9 mouse cellular contexts compared by ENCODE assay signal in genomic region chr11:109363191-109364133, GRCm38 (mm10). TPM values are rescaled to one million over a fixed set of nuclear protein-coding genes. Genes with fewer than 3 reads are reported as not detected.
DNase-seq lines count a peak whose midpoint lies in the region; ATAC-seq lines count a peak whose summit lies in the region.
"Had no signal": no experiment of that assay in that cellular context is flagged by ENCODE, and none has a peak within 500 bp of the region (broad histone marks: within the 10 kb centered on the region; RNA-seq: fewer than 3 reads in every experiment).

No protein-coding gene starts in this region.

- intact Hi-C loops in heart, postnatal 10 days (cut with DNase I): loop anchor here (2.0 kb wide), 1 partner anchor 33 kb away; no protein-coding TSS in a partner anchor

- peaks cover 46% of the 10 kb centered on the region for H3K4me1 ChIP-seq in stomach, embryonic 16.5 days (ENCODE audit: control insufficient read depth, insufficient read depth, low read length)

- H3K9me3 ChIP-seq in stomach, embryonic 16.5 days (replicated peaks; ENCODE audit: control insufficient read depth, low read length): no peaks in the 10 kb centered on the region

- H3K4me2 ChIP-seq in stomach, embryonic 16.5 days (ENCODE audit: low read depth, low read length): peak overlapping the region; percentile 62

- H3K36me3 ChIP-seq in stomach, embryonic 16.5 days (ENCODE audit: control insufficient read depth, insufficient read depth, low read length): no peaks in the 10 kb centered on the region; the same call in 1 of the 2 replicates

- H3K27ac ChIP-seq in stomach, embryonic 16.5 days (ENCODE audit: low read length): peak overlapping the region; percentile 98

- H3K27me3 ChIP-seq in stomach, embryonic 16.5 days (ENCODE audit: control insufficient read depth, insufficient read depth, low read length): no peaks in the 10 kb centered on the region

- ATAC-seq in activated CD4-positive, CD25-positive, alpha-beta regulatory T cell, adult 4 months: peak; percentile 13
- peak; percentile 9 for ATAC-seq in erythroblast, adult 5-6 weeks (replicated peaks; ENCODE audit: low FRiP score, poor library complexity, severe bottlenecking)
- ATAC-seq in megakaryocyte progenitor cell, adult 5-6 weeks (replicated peaks; ENCODE audit: poor library complexity): peak; percentile 25
- ATAC-seq in stomach, embryonic 16.5 days (ENCODE audit: insufficient read depth, low FRiP score): peak; percentile 45

- peak overlapping the region; percentile 97 for H3K9ac ChIP-seq in stomach, embryonic 16.5 days (ENCODE audit: low read length)

- WGBS in stomach, embryonic 16.5 days: 1% methylated on average over 53 of the region's 53 CpGs

- H3K4me3 ChIP-seq in stomach, embryonic 16.5 days (replicated peaks; ENCODE audit: low read length): peak overlapping the region; percentile 65

- peak; percentile 33 for DNase-seq in 3T3-L1 (ENCODE audit: low read depth, low spot score)
- DNase-seq in heart, postnatal 10 days: peak; percentile 66 to 71
- DNase-seq in kidney, postnatal 25 days: peak; percentile 33 to 74
- DNase-seq in layer of hippocampus, postnatal 10 days (ENCODE audit: low spot score in 2 of 2): no peak

RNA-seq across cellular contexts. Expression of gene Gna13, which starts 0.8 kb away (rescaled TPM):
- polyA plus RNA-seq in activated CD4-positive, CD25-positive, alpha-beta regulatory T cell, adult 4 months (2017; shearing (Covaris generic)): 10 to 100 TPM; 56.6 to 64.4 TPM
- total RNA-seq in erythroblast, adult 5-6 weeks (2015; ENCODE audit: low replicate concordance): 23.4 and 30.0 TPM in 2 replicates
- 23.4 TPM in 2 replicates for total RNA-seq in erythroblast, adult 5-6 weeks (2017; ENCODE audit: low replicate concordance)
- total RNA-seq in heart, postnatal 10 days (2021): 10 to 100 TPM; 45.7 to 48.7 TPM
- 50.4 and 59.9 TPM in 2 replicates for total RNA-seq in megakaryocyte progenitor cell, adult 5-6 weeks (2015)
- total RNA-seq in megakaryocyte progenitor cell, adult 5-6 weeks (2017): 36.3 and 42.8 TPM in 2 replicates
- polyA plus RNA-seq in stomach, embryonic 16.5 days (2015; fragmentation: Nextera tagmentation; extraction: Ambion mirVana): 28.8 and 32.8 TPM in 2 replicates
- 10 to 100 TPM; 58.9 to 61.5 TPM for total RNA-seq in layer of hippocampus, postnatal 10 days (2021)

RNA-seq across cellular contexts. Expression of gene 9930022D16Rik, which starts 50.3 kb away (rescaled TPM):
- under 1 TPM; 0.17 to 0.40 TPM for polyA plus RNA-seq in activated CD4-positive, CD25-positive, alpha-beta regulatory T cell, adult 4 months (2017; shearing (Covaris generic))
- not detected in 2 replicates for total RNA-seq in erythroblast, adult 5-6 weeks (2015; ENCODE audit: low replicate concordance)
- not detected in 2 replicates for total RNA-seq in erythroblast, adult 5-6 weeks (2017; ENCODE audit: low replicate concordance)
- not detected for total RNA-seq in heart, postnatal 10 days (2021)
- not detected in 2 replicates for total RNA-seq in megakaryocyte progenitor cell, adult 5-6 weeks (2015)
- total RNA-seq in megakaryocyte progenitor cell, adult 5-6 weeks (2017): not detected in 2 replicates
- polyA plus RNA-seq in stomach, embryonic 16.5 days (2015; fragmentation: Nextera tagmentation; extraction: Ambion mirVana): not detected in 2 replicates
- total RNA-seq in layer of hippocampus, postnatal 10 days (2021): not detected
- polyA plus RNA-seq: brain, embryonic 14.5 days had no signal

Comparison
In these comparisons a context has a peak if more than half of its experiments do, and no peak if none do; other contexts are left out.
1. DNase-seq: peak in 3T3-L1 (single experiment), heart, postnatal 10 days (2 of 2) and kidney, postnatal 25 days (2 of 2); none in layer of hippocampus, postnatal 10 days (0 of 2).
2. Peak in every context shown above with its lines, with median percentiles within 50 percentile points of each other: ATAC-seq.